Mouse (Mus musculus): ENCODE measurements around the gene Clec2g.

Clec2g gene

GRCm38 (mm10) chr6:129013762-129014276 is 79.6 kb downstream of the Clec2g start:
- no peak for DNase-seq (ENCODE audit: low spot score)

DNA sequence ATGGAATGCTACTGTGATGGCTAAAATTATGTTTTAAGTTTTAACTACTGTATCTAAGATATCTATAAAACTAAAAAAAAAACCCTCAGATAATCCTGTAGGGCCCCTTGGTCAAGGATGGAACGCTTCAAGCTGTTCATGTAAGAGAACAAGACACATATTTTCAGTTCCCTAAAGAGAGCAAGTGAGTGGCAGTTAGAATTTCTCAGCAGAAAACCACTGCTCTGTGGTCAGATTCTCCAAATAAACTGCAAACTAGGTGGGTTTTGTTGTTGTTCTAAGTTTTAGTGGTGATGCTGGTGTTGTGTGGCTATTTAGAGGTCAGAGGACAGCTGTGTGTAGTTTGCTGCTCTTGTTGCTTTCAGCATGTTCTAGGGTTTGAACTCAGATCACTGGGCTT is 80.2 kb downstream of the Clec2g start:
- no peak for DNase-seq (ENCODE audit: low spot score)

DNA sequence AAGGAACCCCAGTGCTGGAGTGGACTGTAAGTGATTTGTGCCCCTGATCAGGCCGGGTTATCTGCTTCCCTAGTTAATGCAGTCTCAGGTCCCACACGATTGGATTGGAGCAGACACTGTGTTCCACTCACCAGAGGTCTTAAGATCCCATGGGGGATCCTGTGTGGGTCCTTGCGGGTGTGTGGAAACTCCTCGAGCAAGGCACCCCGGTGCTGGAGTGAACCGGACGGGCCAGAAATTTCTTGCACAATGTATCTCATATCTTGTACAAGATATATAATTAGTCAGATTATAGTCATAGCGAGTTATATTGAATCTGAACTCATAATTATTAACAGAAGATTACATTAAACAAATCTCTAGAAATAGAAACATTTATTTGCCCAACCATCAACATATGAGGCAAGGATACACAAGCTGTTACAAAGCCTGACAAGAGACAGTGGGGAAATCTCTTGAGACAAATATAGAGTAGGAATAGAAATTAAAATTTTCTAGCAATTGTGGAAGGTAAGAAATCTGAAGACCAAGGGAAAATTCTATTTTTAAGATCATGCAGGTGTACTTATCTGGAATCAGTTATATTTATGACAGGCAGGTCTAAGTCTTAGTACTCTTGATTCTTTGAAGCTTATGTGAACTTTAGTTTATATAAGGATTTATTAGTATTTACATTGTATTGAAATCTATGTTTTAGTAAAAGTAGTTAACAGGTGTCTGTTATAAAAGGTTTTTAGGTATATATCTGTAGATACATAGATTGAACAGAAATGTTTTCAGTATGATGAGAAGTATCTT is 93.5 kb downstream of the Clec2g start:
- no peak for DNase-seq (ENCODE audit: low spot score)

DNA sequence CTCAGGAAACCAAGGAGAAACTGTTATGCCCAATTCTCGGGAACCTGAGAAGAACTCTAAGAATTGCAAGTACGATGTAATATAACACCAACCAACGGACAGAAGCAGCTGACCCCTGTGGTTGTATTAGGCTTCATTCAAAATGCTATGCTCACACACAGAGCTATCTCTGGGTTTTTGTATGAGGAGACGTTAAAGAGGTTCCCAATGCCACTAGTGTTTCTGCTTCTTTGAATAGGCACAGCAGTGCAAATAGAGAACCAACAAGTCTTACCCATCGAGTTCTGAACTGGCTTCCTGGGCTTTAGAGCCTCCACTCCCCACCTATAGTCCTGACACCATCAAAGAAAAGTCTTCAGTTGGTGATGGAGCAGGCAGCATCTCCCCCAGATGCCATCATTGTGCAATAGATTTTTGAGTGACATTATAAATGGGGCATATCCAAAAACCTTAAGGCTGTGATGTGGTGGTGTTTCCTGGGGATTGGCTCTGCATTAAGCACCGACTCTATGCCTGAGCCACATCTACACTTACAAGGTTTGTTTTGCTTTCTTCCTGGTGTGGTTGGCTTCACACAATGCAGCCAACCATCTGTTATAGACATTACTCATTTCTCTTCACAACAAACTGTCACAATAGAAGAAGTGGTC is 96.1 kb downstream of the Clec2g start:
- no peak for DNase-seq (ENCODE audit: low spot score)

DNA sequence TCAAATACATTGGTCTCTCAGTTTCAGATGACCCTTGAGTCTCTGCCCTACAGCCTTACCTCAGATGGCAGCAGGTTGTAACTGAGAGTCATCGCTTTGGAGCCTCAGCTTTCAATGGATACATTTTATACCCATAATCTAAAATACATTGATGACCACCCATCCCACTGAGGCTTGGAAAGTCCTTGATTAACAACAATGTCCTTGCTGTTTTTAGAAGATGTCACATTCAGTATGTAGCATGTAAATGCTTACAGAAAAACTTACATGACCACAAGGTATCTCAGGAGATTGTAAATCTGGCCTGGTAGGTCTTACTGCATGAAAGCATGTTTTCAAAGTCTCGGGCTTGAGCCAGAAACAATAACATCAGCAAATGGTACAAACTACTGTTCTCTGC is 96.8 kb downstream of the Clec2g start:
- no peak for DNase-seq (ENCODE audit: low spot score)

GRCm38 (mm10) chr6:129033397-129033796 is 99.2 kb downstream of the Clec2g start:
- no peak for DNase-seq (ENCODE audit: low spot score)

Measured in ovary, postnatal 10 days (tissue).